9 mouse cellular contexts compared by ENCODE assay signal in genomic region chr17:37210884-37211768, GRCm38 (mm10). TPM values are rescaled to one million over a fixed set of nuclear protein-coding genes. Genes with fewer than 3 reads are reported as not detected.
DNase-seq lines count a peak whose midpoint lies in the region; ATAC-seq lines count a peak whose summit lies in the region.
"Had no signal": no experiment of that assay in that cellular context is flagged by ENCODE, and none has a peak within 500 bp of the region (broad histone marks: within the 10 kb centered on the region; RNA-seq: fewer than 3 reads in every experiment).

No protein-coding gene starts in this region.

- no peaks in the 10 kb centered on the region for H3K9me3 ChIP-seq in intestine, embryonic 16.5 days (ENCODE audit: control insufficient read depth, low read length)

- WGBS in intestine, embryonic 16.5 days, result 17% methylated on average over 40 of the region's 40 CpGs

- H3K36me3 ChIP-seq in intestine, embryonic 16.5 days (ENCODE audit: control insufficient read depth, insufficient read depth, low read length), result no peaks in the 10 kb centered on the region

- H3K27me3 ChIP-seq in intestine, embryonic 16.5 days (replicated peaks; ENCODE audit: control insufficient read depth, insufficient read depth, low read length), result peaks cover 12% of the 10 kb centered on the region; the same call in 1 of the 2 replicates

- ATAC-seq in intestine, embryonic 16.5 days, result no peak

- H3K27ac ChIP-seq in intestine, embryonic 16.5 days (ENCODE audit: low read length), result no peak overlapping the region

- H3K4me2 ChIP-seq in intestine, embryonic 16.5 days (ENCODE audit: low read depth, low read length), result peak overlapping the region; percentile 52

- H3K9ac ChIP-seq in intestine, embryonic 16.5 days (ENCODE audit: low read depth, low read length), result 0 out of 2 replicates have a peak overlapping the region, but pooled peaks have one; percentile 49

- peak; percentile 30 to 40 for DNase-seq in left cerebral cortex, adult 18-20 months (ENCODE audit: low spot score in 2 of 2)
- no peak for DNase-seq in left cerebral cortex, adult 11 months (ENCODE audit: low spot score)
- peak; percentile 23 for DNase-seq in embryo, embryonic 9.5 days (ENCODE audit: extremely low spot score)
- peak; percentile 20 for DNase-seq in retina, embryonic 14.5 days (ENCODE audit: low spot score)
- no peak for DNase-seq in gastrocnemius, adult 8-10 months (ENCODE audit: low spot score in 2 of 2)
- DNase-seq in urinary bladder, postnatal 4 days (ENCODE audit: low spot score in 2 of 2), result no peak
- no peak for DNase-seq in lung, postnatal 25 days (ENCODE audit: low spot score)

- no peaks in the 10 kb centered on the region for H3K4me1 ChIP-seq in intestine, embryonic 16.5 days (ENCODE audit: control insufficient read depth, insufficient read depth, low read length)

- H3K4me3 ChIP-seq in intestine, embryonic 16.5 days (ENCODE audit: low read length), result peak overlapping the region; percentile 31

RNA-seq across cellular contexts. Expression of gene Olfr95, which starts 1.8 kb away (rescaled TPM):
- not detected for total RNA-seq in left cerebral cortex, adult 18-20 months (2021)
- polyA plus RNA-seq in intestine, embryonic 16.5 days (2015; fragmentation: Nextera tagmentation; extraction: Ambion mirVana), result not detected in 2 replicates
- not detected for total RNA-seq in gastrocnemius, adult 8-10 months (2022)
- total RNA-seq: left cerebral cortex, postnatal 10 days had no signal

RNA-seq across cellular contexts. Expression of gene Olfr96, which starts 8.8 kb away (rescaled TPM):
- total RNA-seq in left cerebral cortex, adult 18-20 months (2021), result not detected
- polyA plus RNA-seq in intestine, embryonic 16.5 days (2015; fragmentation: Nextera tagmentation; extraction: Ambion mirVana), result not detected in 2 replicates
- not detected for total RNA-seq in gastrocnemius, adult 8-10 months (2022)
- total RNA-seq: left cerebral cortex, postnatal 10 days had no signal

RNA-seq across cellular contexts. Expression of gene Olfr94, which starts 10.3 kb away (rescaled TPM):
- not detected for total RNA-seq in left cerebral cortex, adult 18-20 months (2021)
- not detected in 2 replicates for polyA plus RNA-seq in intestine, embryonic 16.5 days (2015; fragmentation: Nextera tagmentation; extraction: Ambion mirVana)
- not detected for total RNA-seq in gastrocnemius, adult 8-10 months (2022)
- total RNA-seq: left cerebral cortex, postnatal 10 days had no signal

RNA-seq across cellular contexts. Expression of gene Ubd, which starts 17.4 kb away (rescaled TPM):
- total RNA-seq in left cerebral cortex, adult 18-20 months (2021), result not detected
- not detected in 2 replicates for polyA plus RNA-seq in intestine, embryonic 16.5 days (2015; fragmentation: Nextera tagmentation; extraction: Ambion mirVana)
- total RNA-seq in gastrocnemius, adult 8-10 months (2022), result not detected
- total RNA-seq: left cerebral cortex, postnatal 10 days had no signal

RNA-seq across cellular contexts. Expression of gene Olfr97, which starts 26.0 kb away (rescaled TPM):
- not detected for total RNA-seq in left cerebral cortex, adult 18-20 months (2021)
- polyA plus RNA-seq in intestine, embryonic 16.5 days (2015; fragmentation: Nextera tagmentation; extraction: Ambion mirVana), result not detected in 2 replicates
- total RNA-seq in gastrocnemius, adult 8-10 months (2022), result not detected
- total RNA-seq: left cerebral cortex, postnatal 10 days had no signal

Comparison
In these comparisons a context has a peak if more than half of its experiments do, and no peak if none do; other contexts are left out.
1. DNase-seq: peak in left cerebral cortex, adult 18-20 months (2 of 2), embryo, embryonic 9.5 days (single experiment) and retina, embryonic 14.5 days (single experiment); none in left cerebral cortex, adult 11 months (single experiment), gastrocnemius, adult 8-10 months (0 of 2), urinary bladder, postnatal 4 days (0 of 2) and lung, postnatal 25 days (single experiment).